Mouse (Mus musculus): ENCODE data around the gene Rpl18. TPM values are rescaled to one million over a fixed set of nuclear protein-coding genes. Genes with fewer than 3 reads are reported as not detected.

Gene Rpl18
- polyA plus RNA-seq, 1 experiment: 1,792 TPM

DNA sequence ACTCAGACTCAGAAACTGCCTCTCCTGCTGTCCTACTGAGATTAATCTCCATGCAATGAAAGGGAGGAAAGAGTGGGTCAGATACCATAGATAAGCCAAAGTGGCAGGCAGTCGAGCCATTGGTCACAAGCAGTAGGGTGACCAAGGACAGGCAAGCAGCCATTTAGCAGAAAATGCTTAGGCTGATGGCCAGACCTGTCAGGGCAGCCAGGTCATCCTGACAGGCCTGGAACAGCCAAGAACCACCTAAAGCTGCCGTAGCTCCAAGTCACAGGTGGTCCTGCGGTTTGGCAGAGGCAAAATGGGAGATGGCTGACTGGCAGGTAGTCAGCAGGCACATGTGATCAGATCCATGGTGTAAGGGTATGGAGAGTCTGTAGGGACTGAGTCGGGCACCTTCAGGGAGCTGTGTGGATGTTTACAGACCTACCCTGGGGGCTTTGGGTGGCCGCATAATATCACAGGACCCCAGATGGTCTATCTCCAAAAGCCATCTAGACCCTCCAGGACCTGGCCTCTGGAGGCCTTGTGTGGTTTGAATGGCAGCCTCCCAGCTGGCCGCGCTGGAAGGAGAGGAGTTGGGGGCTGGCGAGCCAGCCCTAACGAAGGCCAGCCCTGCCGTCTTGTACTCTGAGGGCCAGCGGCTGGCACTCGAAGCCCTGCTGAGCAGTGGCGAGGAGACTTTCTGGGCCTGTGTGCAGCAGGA is 6.5 kb downstream of the Rpl18 start:
- Histone ChIP-seq H3K27me3 (ENCODE audit: control insufficient read depth, insufficient read depth, low read length) (no peaks in the 10 kb centered on the region), H3K27ac (ENCODE audit: insufficient read depth, low read length) (no peak overlapping the region), H3K4me3 (ENCODE audit: extremely low read depth, insufficient read depth, insufficient read length) (no peak overlapping the region), H3K4me1 (ENCODE audit: control insufficient read depth, insufficient read depth, insufficient read length) (no peaks in the 10 kb centered on the region; the same call in 1 of the 2 replicates), H3K36me3 (ENCODE audit: control insufficient read depth, insufficient read depth, low read length) (peaks cover 26% of the 10 kb centered on the region)
- WGBS: 92% methylated on average over 13 of the region's 13 CpGs
- DNase-seq (ENCODE audit: low read depth in 1 of 2, low spot score in 2 of 2): no peak
- TF ChIP-seq POLR2A (IDR thresholded peaks at IDR 0.05; ENCODE audit: low read depth, low read length) (no peak), CTCF (IDR thresholded peaks at IDR 0.05; ENCODE audit: extremely low read depth, insufficient read depth, insufficient read length, insufficient replicate concordance) (no peak)

DNA sequence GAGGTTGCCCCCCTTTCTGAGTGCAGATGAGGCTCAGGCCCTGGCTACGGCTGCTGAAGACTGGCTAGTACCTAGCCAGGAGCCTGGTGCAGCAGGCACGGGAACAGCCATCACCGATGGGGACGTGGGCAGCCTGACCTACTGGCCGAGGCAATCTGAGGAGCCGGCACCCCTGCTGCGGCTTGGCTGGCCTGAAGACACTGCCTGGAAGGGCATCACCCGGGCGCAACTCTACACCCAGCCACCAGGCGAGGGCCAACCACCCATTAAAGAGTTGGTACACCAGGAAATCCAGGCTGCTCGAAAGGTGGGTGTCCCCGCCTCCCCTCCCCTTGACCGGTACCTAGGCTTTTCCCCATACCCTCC is 7.1 kb downstream of the Rpl18 start:
- DNase-seq (ENCODE audit: low read depth in 1 of 2, low spot score in 2 of 2): no peak
- Histone ChIP-seq H3K36me3 (ENCODE audit: control insufficient read depth, insufficient read depth, low read length) (peaks cover 26% of the 10 kb centered on the region), H3K4me1 (ENCODE audit: control insufficient read depth, insufficient read depth, insufficient read length) (no peaks in the 10 kb centered on the region; the same call in 1 of the 2 replicates), H3K4me3 (ENCODE audit: extremely low read depth, insufficient read depth, insufficient read length) (no peak overlapping the region), H3K27me3 (ENCODE audit: control insufficient read depth, insufficient read depth, low read length) (no peaks in the 10 kb centered on the region), H3K27ac (ENCODE audit: insufficient read depth, low read length) (no peak overlapping the region)
- no peak for TF ChIP-seq POLR2A (IDR thresholded peaks at IDR 0.05; ENCODE audit: low read depth, low read length)
- TF ChIP-seq CTCF (IDR thresholded peaks at IDR 0.05; ENCODE audit: extremely low read depth, insufficient read depth, insufficient read length, insufficient replicate concordance): no peak
- 82% methylated on average over 13 of the region's 13 CpGs for WGBS

DNA sequence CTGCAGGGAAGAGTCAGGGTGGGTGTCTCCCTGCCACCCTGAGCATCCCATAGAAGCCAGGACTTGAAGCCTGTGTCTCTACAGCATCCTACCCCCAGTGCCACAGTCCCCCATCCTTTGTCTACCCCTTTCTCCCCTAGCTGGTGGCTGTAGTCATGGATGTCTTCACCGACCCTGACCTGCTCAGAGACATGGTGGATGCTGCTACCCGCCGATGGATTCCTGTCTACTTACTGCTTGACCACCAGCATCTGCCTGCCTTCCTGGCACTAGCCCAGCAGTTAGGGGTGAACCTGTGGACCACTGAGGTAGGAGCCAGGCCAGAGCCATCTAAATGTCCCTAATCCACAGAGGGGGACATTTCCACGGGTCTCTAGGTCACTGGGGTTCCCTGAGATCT is 8.0 kb downstream of the Rpl18 start:
- Histone ChIP-seq H3K27ac (ENCODE audit: insufficient read depth, low read length) (no peak overlapping the region), H3K27me3 (ENCODE audit: control insufficient read depth, insufficient read depth, low read length) (no peaks in the 10 kb centered on the region), H3K36me3 (ENCODE audit: control insufficient read depth, insufficient read depth, low read length) (peaks cover 26% of the 10 kb centered on the region), H3K4me3 (ENCODE audit: extremely low read depth, insufficient read depth, insufficient read length) (no peak overlapping the region), H3K4me1 (ENCODE audit: control insufficient read depth, insufficient read depth, insufficient read length) (no peaks in the 10 kb centered on the region; the same call in 1 of the 2 replicates)
- DNase-seq (ENCODE audit: low read depth in 1 of 2, low spot score in 2 of 2): no peak
- no peak for TF ChIP-seq CTCF (IDR thresholded peaks at IDR 0.05; ENCODE audit: extremely low read depth, insufficient read depth, insufficient read length, insufficient replicate concordance)
- 97% methylated on average over 4 of the region's 4 CpGs for WGBS

DNA sequence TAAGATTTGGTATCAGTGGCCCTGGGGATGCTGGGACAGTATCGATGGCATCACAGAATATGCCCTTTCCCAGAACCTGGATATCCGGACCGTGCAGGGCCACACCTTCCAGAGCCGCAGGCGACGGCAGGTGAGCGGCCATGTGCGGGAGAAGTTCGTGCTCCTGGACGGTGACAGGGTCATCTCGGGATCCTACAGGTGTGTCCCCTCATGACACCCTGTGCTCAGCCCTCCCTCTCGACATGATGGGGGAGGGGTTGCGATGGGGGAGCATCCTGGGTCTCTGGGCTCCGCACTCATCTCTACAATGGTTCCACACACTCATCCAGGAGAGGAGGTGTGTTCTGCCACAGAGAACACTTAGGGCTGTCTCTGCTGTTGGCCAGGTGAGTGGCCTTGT is 8.5 kb downstream of the Rpl18 start:
- TF ChIP-seq CTCF (IDR thresholded peaks at IDR 0.05; ENCODE audit: extremely low read depth, insufficient read depth, insufficient read length, insufficient replicate concordance) (no peak), POLR2A (IDR thresholded peaks at IDR 0.05; ENCODE audit: low read depth, low read length) (no peak)
- DNase-seq (ENCODE audit: low read depth in 1 of 2, low spot score in 2 of 2): no peak
- no peaks in the 10 kb centered on the region for H3K27me3 ChIP-seq (ENCODE audit: control insufficient read depth, insufficient read depth, low read length)
- peaks cover 26% of the 10 kb centered on the region for H3K36me3 ChIP-seq (ENCODE audit: control insufficient read depth, insufficient read depth, low read length)
- no peak overlapping the region for H3K27ac ChIP-seq (ENCODE audit: insufficient read depth, low read length)
- no peaks in the 10 kb centered on the region; the same call in 1 of the 2 replicates for H3K4me1 ChIP-seq (ENCODE audit: control insufficient read depth, insufficient read depth, insufficient read length)
- no peak overlapping the region for H3K4me3 ChIP-seq (ENCODE audit: extremely low read depth, insufficient read depth, insufficient read length)
- 97% methylated on average over 14 of the region's 14 CpGs for WGBS

DNA sequence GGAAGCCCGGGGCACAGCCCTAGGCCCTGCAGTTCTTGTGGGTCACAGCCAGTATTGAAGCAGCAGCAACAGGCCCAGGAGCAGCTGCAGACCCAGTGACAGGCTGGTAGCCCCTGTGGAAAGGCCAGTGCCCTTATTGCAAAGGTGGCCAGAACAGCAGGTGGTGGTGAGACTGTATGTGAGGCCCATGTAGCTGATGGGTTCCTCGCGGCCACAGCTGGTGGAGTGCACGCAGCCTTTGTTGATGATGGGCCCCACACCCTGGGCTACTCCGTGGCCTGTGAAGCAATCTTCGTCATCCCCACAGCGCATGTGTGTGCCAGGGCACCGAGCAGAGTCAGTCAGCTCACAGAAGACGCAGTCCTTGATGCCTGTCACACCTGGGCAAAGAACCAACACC is 9.9 kb downstream of the Rpl18 start:
- no peak overlapping the region for H3K4me3 ChIP-seq (ENCODE audit: extremely low read depth, insufficient read depth, insufficient read length)
- no peak overlapping the region for H3K27ac ChIP-seq (ENCODE audit: insufficient read depth, low read length)
- H3K4me1 ChIP-seq (ENCODE audit: control insufficient read depth, insufficient read depth, insufficient read length): no peaks in the 10 kb centered on the region
- H3K27me3 ChIP-seq (ENCODE audit: control insufficient read depth, insufficient read depth, low read length): no peaks in the 10 kb centered on the region
- no peak for DNase-seq (ENCODE audit: low read depth in 1 of 2, low spot score in 2 of 2)
- peaks cover 18% of the 10 kb centered on the region for H3K36me3 ChIP-seq (ENCODE audit: control insufficient read depth, insufficient read depth, low read length)
- 94% methylated on average over 9 of the region's 9 CpGs for WGBS
- TF ChIP-seq POLR2A (IDR thresholded peaks at IDR 0.05; ENCODE audit: low read depth, low read length) (no peak), CTCF (IDR thresholded peaks at IDR 0.05; ENCODE audit: extremely low read depth, insufficient read depth, insufficient read length, insufficient replicate concordance) (no peak)

DNA sequence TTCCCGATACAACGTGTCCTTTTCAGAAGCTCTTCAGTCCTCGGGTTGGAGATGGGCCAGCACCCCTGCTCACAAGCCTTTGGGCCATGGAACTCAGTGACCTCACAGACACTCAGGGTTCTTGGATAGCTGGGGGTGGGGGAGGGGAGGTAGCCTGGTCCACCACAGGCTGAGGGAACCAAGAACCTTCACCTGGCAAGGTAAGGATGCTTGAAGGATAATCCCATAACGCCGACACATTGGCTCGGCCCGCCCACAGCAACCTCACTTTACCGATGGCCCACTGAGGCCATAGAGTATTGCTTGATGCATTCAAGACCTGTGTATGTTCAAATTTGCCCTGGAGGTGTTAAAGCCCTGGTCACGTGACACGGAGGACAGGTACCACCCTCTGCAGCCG is 10.5 kb downstream of the Rpl18 start, which contains the start of gene Spaca4:
Gene Spaca4, minus strand, starts transcription at position 101 of the 400 bp plus-strand sequence.
- H3K4me3 ChIP-seq (ENCODE audit: extremely low read depth, insufficient read depth, insufficient read length): no peak within 1 kb of the TSS
- no peak for DNase-seq (ENCODE audit: low read depth in 1 of 2, low spot score in 2 of 2)
- no peaks in the 10 kb centered on the region for H3K4me1 ChIP-seq (ENCODE audit: control insufficient read depth, insufficient read depth, insufficient read length)
- TF ChIP-seq CTCF (IDR thresholded peaks at IDR 0.05; ENCODE audit: extremely low read depth, insufficient read depth, insufficient read length, insufficient replicate concordance): no peak
- H3K36me3 ChIP-seq (ENCODE audit: control insufficient read depth, insufficient read depth, low read length): peaks cover 14% of the 10 kb centered on the region
- no peak within 1 kb of the TSS for H3K27ac ChIP-seq (ENCODE audit: insufficient read depth, low read length)
- WGBS: 94% methylated on average over 11 of the region's 11 CpGs
- H3K27me3 ChIP-seq (ENCODE audit: control insufficient read depth, insufficient read depth, low read length): no peaks in the 10 kb centered on the region

DNA sequence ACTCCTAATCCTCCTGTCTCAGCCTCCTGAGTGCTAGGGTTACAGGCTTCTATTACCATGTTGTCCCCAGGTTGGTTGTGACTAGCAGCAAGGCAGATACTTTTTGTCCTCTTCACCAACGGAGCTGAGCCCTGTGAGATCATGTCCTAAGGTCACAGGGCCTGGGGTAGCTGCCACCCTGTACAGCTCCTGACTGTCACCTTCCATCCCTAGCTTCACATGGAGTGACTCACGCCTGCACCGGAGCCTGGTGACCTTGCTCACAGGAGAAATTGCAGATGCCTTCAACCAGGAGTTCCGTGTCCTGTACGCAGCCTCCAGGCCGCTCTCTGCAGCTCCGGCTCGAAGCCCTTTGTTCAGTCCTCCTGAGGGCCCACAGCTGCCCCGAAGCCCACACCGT is 11.2 kb downstream of the Rpl18 start:
- WGBS: 89% methylated on average over 10 of the region's 10 CpGs
- TF ChIP-seq POLR2A (IDR thresholded peaks at IDR 0.05; ENCODE audit: low read depth, low read length): no peak
- DNase-seq (ENCODE audit: low read depth in 1 of 2, low spot score in 2 of 2): no peak
- Histone ChIP-seq H3K27me3 (ENCODE audit: control insufficient read depth, insufficient read depth, low read length) (no peaks in the 10 kb centered on the region), H3K4me3 (ENCODE audit: extremely low read depth, insufficient read depth, insufficient read length) (no peak overlapping the region), H3K4me1 (ENCODE audit: control insufficient read depth, insufficient read depth, insufficient read length) (no peaks in the 10 kb centered on the region), H3K36me3 (ENCODE audit: control insufficient read depth, insufficient read depth, low read length) (peaks cover 9% of the 10 kb centered on the region; the same call in 1 of the 2 replicates), H3K27ac (ENCODE audit: insufficient read depth, low read length) (no peak overlapping the region)

Data from spleen, adult 2 months (tissue).